Mouse (Mus musculus) brain, embryonic 14.5 days (tissue): Measurements from ENCODE around the gene Nudt22.

Source experiments
- CTCF ChIP-seq: fragments of 200-500 bp; IDR thresholded peaks from 2 replicates; pipeline ENCODE4 v1.5.1; 2012; ENCODE audit warnings: inconsistent platforms, mild to moderate bottlenecking, moderate library complexity, borderline replicate concordance; ENCODE audit not compliant: insufficient read depth, insufficient read length; ENCODE audit errors: extremely low read depth
- POLR2A ChIP-seq: fragments of 200-500 bp; IDR thresholded peaks from 2 replicates; pipeline ENCODE4 v1.6.1; 2012; ENCODE audit warnings: mild to moderate bottlenecking, inconsistent platforms, borderline replicate concordance; ENCODE audit not compliant: poor library complexity, insufficient read depth, insufficient read length, severe bottlenecking; ENCODE audit errors: extremely low read depth

DNA sequence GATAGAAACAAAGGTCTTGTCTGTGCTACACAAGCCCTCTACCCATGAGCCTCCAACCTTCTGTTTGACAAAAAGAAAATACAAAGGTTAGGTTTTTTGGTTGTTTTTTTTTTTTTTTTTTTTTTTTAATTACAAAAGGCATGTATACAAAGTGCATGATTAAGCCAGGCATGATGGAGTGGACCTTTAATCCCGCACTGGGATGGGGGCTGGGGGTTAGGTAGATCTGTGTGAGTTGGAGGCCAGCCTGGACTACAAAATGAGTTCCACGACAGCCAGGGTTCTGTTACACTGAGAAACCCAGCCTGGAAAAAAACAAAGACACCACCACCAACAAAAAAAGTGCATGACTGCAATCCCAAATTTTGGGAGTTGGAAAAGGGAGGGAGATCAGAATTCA lies 45.3 kb upstream of the Nudt22 start:
- TF ChIP-seq CTCF, result no peak
- TF ChIP-seq POLR2A, result no peak
